Mouse (Mus musculus) liver, embryonic 14.5 days (tissue): ENCODE measurements around the gene Ssbp3. TPM values are rescaled to one million over a fixed set of nuclear protein-coding genes. Genes with fewer than 3 reads are reported as not detected.

ENCODE experiments used
- ATAC-seq: fragments of 200-750 bp; cut with Nextera tagmentation; 2 replicates; pipeline ENCODE4 v1.8.0; 2017; ENCODE audit warnings: moderate number of reproducible peaks, mild to moderate bottlenecking, moderate library complexity; ENCODE audit not compliant: insufficient read depth
- DNase-seq, 3 experiments: peaks; one replicate each; pipeline ENCODE4 v3.0.0-alpha.2; 2012 to 2013; ENCODE audit warnings: low read depth in 3 of 3, low spot score in 3 of 3
- H3K27ac ChIP-seq: fragments of 300-500 bp; sonication (generic); 2 replicates; pipeline ENCODE4 v1.5.1; 2014; ENCODE audit warnings: moderate library complexity, mild to moderate bottlenecking, control low read depth, inconsistent platforms
- H3K27me3 ChIP-seq: fragments of 300-500 bp; sonication (generic); 2 replicates; pipeline ENCODE4 v1.6.1; 2014; ENCODE audit warnings: mild to moderate bottlenecking, low read length, moderate library complexity; ENCODE audit not compliant: control insufficient read depth, insufficient read depth
- H3K36me3 ChIP-seq: fragments of 300-500 bp; sonication (generic); replicated peaks from 2 replicates; pipeline ENCODE4 v1.6.1; 2014; ENCODE audit warnings: low read depth; ENCODE audit not compliant: control insufficient read depth, insufficient read depth
- H3K4me1 ChIP-seq, 2 experiments: fragments of 200-500 bp in 1 of 2; fragments of 300-500 bp in 1 of 2; sonication (generic) in 1 of 2; replicated peaks; 2 replicates each; pipeline ENCODE4 v1.6.1; 2012 to 2014; ENCODE audit warnings: antibody characterized with exemption in 1 of 2, inconsistent platforms in 1 of 2, low read length in 1 of 2; ENCODE audit not compliant: control insufficient read depth in 2 of 2, insufficient read depth in 2 of 2
- H3K4me2 ChIP-seq: fragments of 300-500 bp; sonication (generic); 2 replicates; pipeline ENCODE4 v1.6.1; 2014; ENCODE audit warnings: low read depth, mild to moderate bottlenecking, control low read depth, moderate library complexity
- H3K4me3 ChIP-seq, 2 experiments: fragments of 200-500 bp in 1 of 2; fragments of 300-500 bp in 1 of 2; sonication (generic) in 1 of 2; 2 replicates each; pipeline ENCODE4 v1.5.1; 2012 to 2014; ENCODE audit warnings: low read depth in 2 of 2, low read length in 2 of 2, mild to moderate bottlenecking in 2 of 2, control low read depth in 1 of 2, inconsistent platforms in 1 of 2, moderate library complexity in 1 of 2; ENCODE audit not compliant: insufficient read depth in 1 of 2
- H3K9ac ChIP-seq: fragments of 300-500 bp; sonication (generic); replicated peaks from 2 replicates; pipeline ENCODE4 v1.6.1; 2014; ENCODE audit warnings: mild to moderate bottlenecking, control low read depth, moderate library complexity
- H3K9me3 ChIP-seq: fragments of 300-500 bp; sonication (generic); 2 replicates; pipeline ENCODE4 v1.6.1; 2016; ENCODE audit warnings: low read length, mixed read lengths; ENCODE audit not compliant: control insufficient read depth
- CTCF ChIP-seq: IDR thresholded peaks from 2 replicates; pipeline ENCODE4 v1.5.1; 2016; ENCODE audit warnings: antibody characterized with exemption, low read depth, control low read depth
- EP300 ChIP-seq: IDR thresholded peaks from 2 replicates; pipeline ENCODE4 v1.6.1; 2016; ENCODE audit warnings: antibody characterized with exemption, low read depth
- WGBS: fragments of 180-500 bp; shearing (Covaris S2); extraction: QIAGEN DNeasy Blood & Tissue Kit; methylation state at CpG from one replicate; pipeline ENCODE4 v1.1.7; 2014; ENCODE audit not compliant: insufficient replicate concordance; 5-methylcytosine and 5-hydroxymethylcytosine counted together
- polyA plus RNA-seq, 2 experiments: library from polyadenylated mRNA; depleted of rRNA in 1 of 2; stranded (reverse) in 1 of 2; unstranded in 1 of 2; fragments of >200 nt; fragmentation: Nextera tagmentation in 1 of 2; extraction: Ambion mirVana in 1 of 2; gene quantifications; 2 replicates each; pipeline versions ENCODE4 v1.2.1 to v1.2.3; 2012 to 2014

Ssbp3 gene
- polyA plus RNA-seq, 2 experiments: 33.0 to 52.1 TPM

- H3K4me3 ChIP-seq: no peak overlapping the region
- no peaks in the 10 kb centered on the region for H3K9me3 ChIP-seq
- H3K36me3 ChIP-seq: no peaks in the 10 kb centered on the region
- no peaks in the 10 kb centered on the region for H3K27me3 ChIP-seq
- DNase-seq (no peak), ATAC-seq (no peak)
- H3K4me2 ChIP-seq: no peak overlapping the region
- 57% methylated on average over 17 of the region's 17 CpGs for WGBS
- no peaks in the 10 kb centered on the region for H3K4me1 ChIP-seq
- no peak overlapping the region for H3K9ac ChIP-seq
- H3K27ac ChIP-seq: no peak overlapping the region
- TF ChIP-seq EP300 (no peak), CTCF (no peak)
Measured at GRCm38 (mm10) chr4:107098791-107099525, 188.5 kb downstream of the Ssbp3 start.

Other genes starting within 250 kb of the Ssbp3 start
- 31.1 and 34.3 TPM in 2 replicates for gene Ttc4, start 231.8 kb upstream of the Ssbp3 start, polyA plus RNA-seq (2012; rRNA removed)
- 30.6 and 31.1 TPM in 2 replicates for gene Ttc4, start 231.8 kb upstream of the Ssbp3 start, polyA plus RNA-seq (2014; fragmentation: Nextera tagmentation; extraction: Ambion mirVana)
- gene Mroh7, start 179.8 kb upstream of the Ssbp3 start, polyA plus RNA-seq (2012; rRNA removed): 0.16 and 0.22 TPM in 2 replicates
- 0.06 and 0.14 TPM in 2 replicates for gene Mroh7, start 179.8 kb upstream of the Ssbp3 start, polyA plus RNA-seq (2014; fragmentation: Nextera tagmentation; extraction: Ambion mirVana)
- 0.03 and 0.06 TPM in 2 replicates for gene Fam151a, start 176.8 kb upstream of the Ssbp3 start, polyA plus RNA-seq (2012; rRNA removed)
- gene Fam151a, start 176.8 kb upstream of the Ssbp3 start, polyA plus RNA-seq (2014; fragmentation: Nextera tagmentation; extraction: Ambion mirVana): not detected in 2 replicates
- 3.9 and 4.1 TPM in 2 replicates for gene Acot11, start 105.7 kb upstream of the Ssbp3 start, polyA plus RNA-seq (2012; rRNA removed)
- gene Acot11, start 105.7 kb upstream of the Ssbp3 start, polyA plus RNA-seq (2014; fragmentation: Nextera tagmentation; extraction: Ambion mirVana): 4.1 and 5.1 TPM in 2 replicates
- 36.4 and 38.8 TPM in 2 replicates for gene Mrpl37, start 156.2 kb downstream of the Ssbp3 start, polyA plus RNA-seq (2012; rRNA removed)
- 57.9 and 65.4 TPM in 2 replicates for gene Mrpl37, start 156.2 kb downstream of the Ssbp3 start, polyA plus RNA-seq (2014; fragmentation: Nextera tagmentation; extraction: Ambion mirVana)
- gene Cyb5rl, start 156.3 kb downstream of the Ssbp3 start, polyA plus RNA-seq (2012; rRNA removed): 1.7 and 1.9 TPM in 2 replicates
- 1.2 and 2.0 TPM in 2 replicates for gene Cyb5rl, start 156.3 kb downstream of the Ssbp3 start, polyA plus RNA-seq (2014; fragmentation: Nextera tagmentation; extraction: Ambion mirVana)
- not detected in 2 replicates for gene Cdcp2, start 186.2 kb downstream of the Ssbp3 start, polyA plus RNA-seq (2012; rRNA removed)
- gene Cdcp2, start 186.2 kb downstream of the Ssbp3 start, polyA plus RNA-seq (2014; fragmentation: Nextera tagmentation; extraction: Ambion mirVana): not detected in 2 replicates